Mouse (Mus musculus) heart, embryonic 12.5 days (tissue): ENCODE results near the gene Hoxd3. TPM values are rescaled to one million over a fixed set of nuclear protein-coding genes. Genes with fewer than 3 reads are reported as not detected.

Experiments
- ATAC-seq: fragments of 200-750 bp; cut with Nextera tagmentation; 2 replicates; pipeline ENCODE4 v1.8.0; 2017; ENCODE audit warnings: moderate TSS enrichment, moderate library complexity; ENCODE audit not compliant: insufficient number of reproducible peaks, low FRiP score
- H3K27ac ChIP-seq: fragments of 300-500 bp; sonication (generic); 2 replicates; pipeline ENCODE4 v1.5.1; 2016; ENCODE audit warnings: mild to moderate bottlenecking, moderate library complexity; ENCODE audit not compliant: poor library complexity, severe bottlenecking
- H3K27me3 ChIP-seq: fragments of 300-500 bp; sonication (generic); replicated peaks from 2 replicates; pipeline ENCODE4 v1.6.1; 2016; ENCODE audit warnings: mild to moderate bottlenecking, moderate library complexity
- H3K36me3 ChIP-seq: fragments of 300-500 bp; sonication (generic); 2 replicates; pipeline ENCODE4 v1.6.1; 2016; ENCODE audit warnings: mild to moderate bottlenecking, moderate library complexity
- H3K4me1 ChIP-seq: fragments of 300-500 bp; sonication (generic); replicated peaks from 2 replicates; pipeline ENCODE4 v1.6.1; 2016; ENCODE audit warnings: mild to moderate bottlenecking
- H3K4me2 ChIP-seq: fragments of 300-500 bp; sonication (generic); 2 replicates; pipeline ENCODE4 v1.6.1; 2016; ENCODE audit warnings: mild to moderate bottlenecking, moderate library complexity
- H3K4me3 ChIP-seq: fragments of 300-500 bp; sonication (generic); 2 replicates; pipeline ENCODE4 v1.5.1; 2016; ENCODE audit warnings: mild to moderate bottlenecking
- H3K9ac ChIP-seq: fragments of 300-500 bp; sonication (generic); 2 replicates; pipeline ENCODE4 v1.6.1; 2016; ENCODE audit warnings: mild to moderate bottlenecking, moderate library complexity
- H3K9me3 ChIP-seq: fragments of 300-500 bp; sonication (generic); replicated peaks from 2 replicates; pipeline ENCODE4 v1.6.1; 2016; ENCODE audit warnings: mild to moderate bottlenecking, moderate library complexity
- WGBS: fragments of 180-500 bp; shearing (Covaris S2); methylation state at CpG from one replicate; pipeline ENCODE4 v1.1.7; 2016; 5-methylcytosine and 5-hydroxymethylcytosine counted together
- polyA plus RNA-seq: library from polyadenylated mRNA; unstranded; fragments of >200 nt; fragmentation: Nextera tagmentation; extraction: Ambion mirVana; gene quantifications from 2 replicates; pipeline ENCODE4 v1.2.1, GENCODE M21; 2016

Hoxd3 gene
- polyA plus RNA-seq, 1 experiment from 2014 or later = 3.1 TPM

DNA sequence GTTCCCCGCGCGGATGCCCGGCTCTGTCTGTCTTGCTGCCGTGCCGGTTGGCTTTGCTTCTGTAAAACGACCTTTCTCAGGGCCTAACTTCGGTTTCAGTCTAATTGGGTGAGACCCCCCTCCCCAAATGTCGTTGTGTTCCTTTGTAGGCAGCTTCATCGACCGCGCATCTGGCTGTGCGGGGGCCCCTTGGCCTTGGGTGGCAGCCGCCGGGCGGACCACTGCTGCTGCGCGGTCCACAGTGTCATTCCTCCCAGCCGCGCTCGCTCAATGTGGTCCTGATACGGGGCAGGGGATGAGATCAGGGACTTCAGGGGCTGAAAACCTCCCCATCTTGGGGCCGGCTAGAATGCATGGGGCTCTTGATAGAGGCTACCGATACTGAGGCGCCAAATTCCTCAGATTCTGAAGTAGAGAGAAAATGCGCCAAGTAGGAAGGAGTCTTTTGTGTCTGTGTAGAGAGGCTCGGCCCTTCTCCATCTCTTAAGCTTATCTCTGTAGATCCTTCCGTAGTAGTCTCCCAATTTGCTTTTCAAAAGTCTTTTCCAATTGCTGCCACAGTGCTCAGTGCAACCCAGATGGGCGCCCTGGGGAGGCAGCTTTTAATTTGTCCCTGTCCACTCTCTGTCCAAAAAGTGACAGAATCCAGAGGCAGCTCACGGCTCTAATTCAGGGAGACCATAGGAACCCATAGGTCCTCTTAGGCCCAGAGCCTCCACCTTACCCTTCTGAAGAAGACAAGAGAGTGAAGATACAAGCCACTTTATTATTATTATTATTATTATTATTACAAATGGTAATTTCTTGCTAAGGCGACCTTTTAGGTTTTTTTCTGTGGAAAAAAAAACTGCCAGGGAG lies 23.8 kb upstream of the Hoxd3 start:
- no peak for ATAC-seq
- H3K4me1 ChIP-seq = peaks cover 5% of the 10 kb centered on the region
- H3K9ac ChIP-seq = no peak overlapping the region
- WGBS = 2% methylated on average over 31 of the region's 31 CpGs
- no peak overlapping the region for H3K27ac ChIP-seq
- no peak overlapping the region for H3K4me2 ChIP-seq
- H3K27me3 ChIP-seq = peaks cover 81% of the 10 kb centered on the region
- H3K9me3 ChIP-seq = no peaks in the 10 kb centered on the region
- H3K36me3 ChIP-seq = no peaks in the 10 kb centered on the region
- no peak overlapping the region for H3K4me3 ChIP-seq

DNA sequence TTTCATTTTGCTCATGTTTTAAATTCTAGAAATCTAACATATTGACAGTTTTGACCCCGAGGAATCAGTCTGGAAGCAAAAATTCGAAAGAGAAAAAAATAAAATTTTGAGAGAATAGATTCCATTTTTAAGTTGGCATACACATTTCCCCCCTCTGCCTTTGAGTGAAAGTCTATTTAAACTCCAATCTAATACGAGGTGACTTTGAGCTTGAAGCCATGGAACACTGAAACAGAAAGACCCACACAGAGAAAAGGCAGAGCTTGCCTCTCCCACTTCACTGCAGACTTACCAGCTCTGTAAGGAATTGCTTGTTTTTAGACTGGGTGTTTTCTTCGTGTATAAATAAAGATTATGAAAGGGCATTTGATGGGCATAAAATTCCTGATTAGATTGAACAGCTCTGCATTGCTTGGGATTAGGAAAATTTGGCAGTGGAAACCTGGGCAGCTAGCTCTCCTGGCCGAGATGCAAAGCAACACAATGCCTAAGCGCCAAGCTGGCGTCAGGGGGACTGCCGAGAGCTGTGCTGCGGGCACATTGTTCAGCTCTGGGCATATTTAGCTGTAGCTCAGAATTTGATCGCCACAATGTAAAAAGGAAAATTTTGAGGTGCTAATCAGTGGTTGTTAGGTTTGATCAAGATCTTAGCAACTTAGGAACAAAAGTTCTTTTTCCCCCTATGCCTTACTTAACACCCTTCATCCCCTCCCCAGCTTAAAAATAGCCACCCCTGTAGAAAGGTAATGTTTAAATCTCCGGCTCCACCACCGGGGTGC lies 22.7 kb upstream of the Hoxd3 start:
- Histone ChIP-seq H3K27me3 (peaks cover 81% of the 10 kb centered on the region), H3K4me3 (no peak overlapping the region), H3K27ac (no peak overlapping the region), H3K9me3 (no peaks in the 10 kb centered on the region), H3K9ac (no peak overlapping the region), H3K4me2 (no peak overlapping the region), H3K4me1 (0 out of 2 replicates have a peak, but pooled peaks cover 4% of the 10 kb centered on the region), H3K36me3 (no peaks in the 10 kb centered on the region)
- ATAC-seq = no peak
- WGBS = 4% methylated on average over 12 of the region's 12 CpGs

DNA sequence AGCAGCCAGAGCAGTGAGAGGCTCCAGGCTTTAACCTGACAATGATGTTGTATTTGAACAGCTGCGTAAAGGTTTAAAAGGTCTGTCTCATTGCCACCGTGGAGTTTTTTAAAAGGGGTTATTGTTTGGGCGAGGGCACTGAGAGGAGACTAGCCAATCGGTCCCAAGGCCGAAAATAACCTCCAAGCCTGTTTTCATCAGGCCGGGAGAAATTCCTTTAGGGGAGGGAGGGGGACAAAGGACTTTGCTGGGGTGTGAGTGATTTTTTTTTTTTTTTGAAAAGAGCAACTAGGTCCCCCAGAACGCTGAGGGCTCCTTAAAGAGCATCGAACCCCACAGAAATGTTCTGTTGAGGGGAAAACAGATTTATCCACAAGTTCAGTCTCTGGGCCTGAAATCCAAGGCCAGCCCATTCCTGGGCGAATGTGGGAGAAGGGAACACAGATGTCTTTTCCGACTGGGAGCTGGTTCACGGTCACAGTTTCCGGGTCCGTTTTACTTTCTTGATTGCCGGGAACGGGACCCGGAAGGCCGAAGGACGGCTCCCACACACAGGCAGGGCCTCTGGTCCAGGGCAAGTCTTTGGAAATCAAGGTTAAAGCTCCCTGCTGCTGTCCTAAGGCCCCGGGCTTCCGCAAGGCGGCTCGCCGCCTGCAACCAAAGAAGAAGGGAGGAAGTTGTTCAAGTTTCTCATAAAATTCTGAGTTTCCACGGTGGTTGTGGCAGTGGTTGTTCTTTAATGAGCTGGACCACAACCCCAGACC lies 22.0 kb upstream of the Hoxd3 start:
- Histone ChIP-seq H3K9ac (no peak overlapping the region), H3K4me1 (0 out of 2 replicates have a peak, but pooled peaks cover 4% of the 10 kb centered on the region), H3K36me3 (no peaks in the 10 kb centered on the region), H3K27me3 (peaks cover 82% of the 10 kb centered on the region), H3K9me3 (no peaks in the 10 kb centered on the region), H3K4me3 (no peak overlapping the region), H3K4me2 (no peak overlapping the region), H3K27ac (no peak overlapping the region)
- ATAC-seq = no peak
- WGBS = under 1% methylated on average over 24 of the region's 24 CpGs

DNA sequence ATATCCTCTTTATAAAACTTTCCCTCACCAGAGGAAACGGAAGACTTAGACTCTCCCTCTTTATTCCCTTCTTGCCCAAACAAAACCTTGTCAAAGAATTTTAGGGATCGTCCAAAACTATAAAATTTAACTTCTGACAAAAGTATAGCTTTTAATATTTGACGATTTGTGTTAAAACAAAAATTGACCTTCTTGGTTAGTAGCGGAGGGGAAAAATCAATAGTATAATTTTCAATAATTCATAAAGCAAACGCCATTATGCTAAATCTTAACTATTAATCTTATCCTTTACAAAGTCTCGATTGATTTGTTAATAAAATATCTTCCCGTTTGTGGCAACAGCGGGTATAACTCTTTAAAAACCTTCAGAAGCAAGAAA lies 21.4 kb upstream of the Hoxd3 start:
- peaks cover 83% of the 10 kb centered on the region for H3K27me3 ChIP-seq
- ATAC-seq = no peak
- no peaks in the 10 kb centered on the region for H3K9me3 ChIP-seq
- no peak overlapping the region for H3K27ac ChIP-seq
- H3K36me3 ChIP-seq = no peaks in the 10 kb centered on the region
- 0 out of 2 replicates have a peak, but pooled peaks cover 4% of the 10 kb centered on the region for H3K4me1 ChIP-seq
- WGBS = 7% methylated on average over 8 of the region's 8 CpGs
- H3K4me2 ChIP-seq = no peak overlapping the region
- H3K9ac ChIP-seq = no peak overlapping the region
- no peak overlapping the region for H3K4me3 ChIP-seq

DNA sequence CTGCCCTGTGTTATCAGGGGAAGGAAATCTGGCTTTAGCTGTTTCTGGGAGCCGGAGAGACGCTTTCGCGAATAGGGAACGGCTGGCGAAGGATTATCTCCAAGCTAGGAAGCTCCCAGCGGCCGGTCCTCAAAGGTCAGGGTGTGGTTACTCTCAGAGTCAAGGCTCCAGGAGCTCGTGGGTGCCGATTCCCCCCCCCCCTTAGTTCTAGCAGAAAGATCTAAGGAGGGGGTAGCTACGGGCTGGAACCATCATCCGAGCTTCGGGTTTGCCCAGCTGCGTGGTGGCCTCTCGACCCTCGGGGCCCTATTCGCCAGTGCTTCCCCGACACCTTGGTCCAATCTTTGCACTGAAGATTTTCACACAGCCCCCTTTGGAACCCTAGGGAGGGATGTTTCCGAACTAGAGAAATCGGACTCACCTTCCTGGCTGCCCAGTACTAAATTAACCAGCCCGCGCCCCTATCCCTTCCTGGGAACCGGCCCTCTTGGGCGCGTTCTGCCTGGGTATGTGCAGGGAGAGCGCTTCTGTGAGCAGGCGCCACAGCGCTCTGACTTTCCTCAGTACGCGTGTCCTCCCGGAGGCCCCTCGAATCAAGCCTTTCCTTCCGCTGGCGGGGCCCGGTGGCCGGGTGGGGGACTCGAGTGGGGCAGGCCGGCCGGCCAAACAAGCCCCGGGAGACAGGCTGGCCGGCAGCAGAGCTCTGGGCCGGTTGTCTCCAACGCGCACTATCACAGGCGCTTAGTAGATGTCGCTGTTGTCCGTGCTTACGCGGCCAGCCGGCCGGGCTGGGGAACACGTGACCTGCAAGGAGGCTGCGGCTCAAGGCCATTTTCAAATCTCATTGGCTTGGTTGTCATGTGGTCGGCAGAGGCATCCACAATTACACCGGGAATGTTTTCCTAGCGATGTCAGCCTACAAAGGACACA lies 20.4 kb upstream of the Hoxd3 start, which contains the start of gene Hoxd10:
Gene Hoxd10 (plus strand): TSS at position 903 of the 930 bp plus-strand sequence.
- Histone ChIP-seq H3K4me2 (peak within 1 kb of the TSS; percentile 26), H3K4me3 (peak within 1 kb of the TSS; percentile 29; the same call in 1 of the 2 replicates), H3K4me1 (0 out of 2 replicates have a peak, but pooled peaks cover 4% of the 10 kb centered on the region), H3K9ac (no peak within 1 kb of the TSS), H3K36me3 (no peaks in the 10 kb centered on the region), H3K27me3 (peaks cover 89% of the 10 kb centered on the region), H3K27ac (no peak within 1 kb of the TSS), H3K9me3 (no peaks in the 10 kb centered on the region)
- 1% methylated on average over 56 of the region's 56 CpGs for WGBS
- peak; percentile 69; the same call in 1 of the 2 replicates for ATAC-seq

DNA sequence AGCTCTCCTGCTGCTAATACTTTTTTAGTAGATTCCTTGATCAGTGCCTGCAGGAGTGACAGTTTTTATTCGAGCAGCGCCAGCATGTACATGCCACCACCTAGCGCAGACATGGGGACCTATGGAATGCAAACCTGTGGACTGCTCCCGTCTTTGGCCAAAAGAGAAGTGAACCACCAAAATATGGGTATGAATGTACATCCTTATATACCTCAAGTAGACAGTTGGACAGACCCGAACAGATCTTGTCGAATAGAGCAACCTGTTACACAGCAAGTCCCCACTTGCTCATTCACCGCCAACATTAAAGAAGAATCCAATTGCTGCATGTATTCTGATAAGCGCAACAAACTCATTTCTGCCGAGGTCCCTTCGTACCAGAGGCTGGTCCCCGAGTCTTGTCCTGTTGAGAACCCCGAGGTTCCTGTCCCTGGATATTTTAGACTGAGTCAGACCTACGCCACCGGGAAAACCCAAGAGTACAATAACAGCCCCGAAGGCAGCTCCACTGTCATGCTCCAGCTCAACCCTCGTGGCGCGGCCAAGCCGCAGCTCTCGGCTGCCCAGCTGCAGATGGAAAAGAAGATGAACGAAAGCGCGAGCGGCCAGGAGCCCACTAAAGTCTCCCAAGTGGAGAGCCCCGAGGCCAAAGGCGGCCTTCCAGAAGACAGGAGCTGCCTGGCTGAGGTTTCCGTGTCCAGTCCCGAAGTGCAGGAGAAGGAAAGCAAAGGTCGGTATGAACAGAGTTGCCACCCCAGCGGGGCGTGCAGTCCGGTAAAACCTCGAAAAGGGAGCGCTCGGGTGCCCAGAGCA lies 19.5 kb upstream of the Hoxd3 start:
- H3K9ac ChIP-seq = no peak overlapping the region
- no peak for ATAC-seq
- no peak overlapping the region for H3K4me2 ChIP-seq
- 4% methylated on average over 35 of the region's 35 CpGs for WGBS
- H3K27ac ChIP-seq = no peak overlapping the region
- no peaks in the 10 kb centered on the region for H3K36me3 ChIP-seq
- peaks cover 90% of the 10 kb centered on the region for H3K27me3 ChIP-seq
- H3K9me3 ChIP-seq = no peaks in the 10 kb centered on the region
- 0 out of 2 replicates have a peak, but pooled peaks cover 4% of the 10 kb centered on the region for H3K4me1 ChIP-seq
- H3K4me3 ChIP-seq = 0 out of 2 replicates have a peak overlapping the region, but pooled peaks have one; percentile 1

DNA sequence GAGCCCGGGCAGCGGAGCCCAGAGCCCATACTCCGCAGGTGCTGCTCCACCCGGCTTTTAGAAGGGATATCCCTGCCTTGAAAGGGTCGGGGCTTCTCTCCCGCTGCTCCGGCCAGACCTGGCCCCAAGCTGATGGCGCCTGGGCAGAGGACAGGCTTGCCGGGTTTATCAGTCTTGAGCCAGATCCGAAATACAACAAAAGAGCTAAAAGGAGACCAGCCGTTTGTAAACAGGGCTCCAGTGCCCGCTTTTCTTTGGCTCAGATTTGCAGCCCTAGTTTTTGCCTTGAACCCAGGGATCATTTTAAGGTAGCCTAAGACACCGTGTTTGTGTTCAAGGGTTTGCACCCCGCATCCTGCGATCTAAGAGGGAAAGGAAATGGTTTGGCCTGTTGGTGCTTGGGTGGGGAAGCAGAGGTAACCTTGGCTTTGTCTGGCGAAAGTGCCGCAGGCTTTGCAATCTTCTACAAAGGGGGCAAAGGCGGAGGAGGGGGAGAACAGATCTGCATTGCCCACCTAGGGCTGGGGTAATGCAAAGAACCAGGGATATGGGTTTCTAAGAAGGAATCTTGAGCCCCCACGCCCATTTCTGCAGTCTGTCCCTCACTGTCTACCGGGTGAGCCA lies 18.8 kb upstream of the Hoxd3 start:
- peaks cover 90% of the 10 kb centered on the region for H3K27me3 ChIP-seq
- no peaks in the 10 kb centered on the region for H3K36me3 ChIP-seq
- H3K27ac ChIP-seq = no peak overlapping the region
- no peaks in the 10 kb centered on the region for H3K9me3 ChIP-seq
- H3K4me1 ChIP-seq = peaks cover 10% of the 10 kb centered on the region; the same call in 1 of the 2 replicates
- ATAC-seq = no peak
- WGBS = under 1% methylated on average over 20 of the region's 20 CpGs
- H3K4me3 ChIP-seq = 0 out of 2 replicates have a peak overlapping the region, but pooled peaks have one; percentile 1
- no peak overlapping the region for H3K4me2 ChIP-seq
- H3K9ac ChIP-seq = no peak overlapping the region

DNA sequence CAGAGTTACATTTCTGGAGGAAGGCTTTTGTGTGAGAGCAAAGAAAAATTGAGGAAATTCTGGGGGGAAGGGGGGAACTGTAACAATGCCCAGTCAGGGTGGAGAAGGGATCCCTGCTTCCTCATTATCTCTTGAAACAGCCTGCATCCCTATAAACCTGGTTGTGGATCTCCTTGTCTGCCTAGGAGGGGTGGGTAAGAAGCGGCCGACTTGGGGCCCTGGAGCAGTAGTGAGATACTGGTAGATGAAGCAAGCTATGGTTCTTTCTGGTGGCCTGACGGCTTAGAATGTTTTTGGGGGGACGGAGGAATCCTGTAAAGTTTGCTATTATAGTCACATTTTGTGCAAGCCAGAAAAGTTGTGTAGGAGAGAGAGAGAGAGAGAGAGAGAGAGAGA lies 18.3 kb upstream of the Hoxd3 start:
- H3K4me2 ChIP-seq = no peak overlapping the region
- H3K36me3 ChIP-seq = no peaks in the 10 kb centered on the region
- H3K27me3 ChIP-seq = peaks cover 91% of the 10 kb centered on the region
- WGBS = 6% methylated on average over 4 of the region's 4 CpGs
- H3K9me3 ChIP-seq = no peaks in the 10 kb centered on the region
- no peak overlapping the region for H3K4me3 ChIP-seq
- ATAC-seq = no peak
- H3K4me1 ChIP-seq = peaks cover 15% of the 10 kb centered on the region; the same call in 1 of the 2 replicates
- H3K27ac ChIP-seq = no peak overlapping the region
- H3K9ac ChIP-seq = no peak overlapping the region

DNA sequence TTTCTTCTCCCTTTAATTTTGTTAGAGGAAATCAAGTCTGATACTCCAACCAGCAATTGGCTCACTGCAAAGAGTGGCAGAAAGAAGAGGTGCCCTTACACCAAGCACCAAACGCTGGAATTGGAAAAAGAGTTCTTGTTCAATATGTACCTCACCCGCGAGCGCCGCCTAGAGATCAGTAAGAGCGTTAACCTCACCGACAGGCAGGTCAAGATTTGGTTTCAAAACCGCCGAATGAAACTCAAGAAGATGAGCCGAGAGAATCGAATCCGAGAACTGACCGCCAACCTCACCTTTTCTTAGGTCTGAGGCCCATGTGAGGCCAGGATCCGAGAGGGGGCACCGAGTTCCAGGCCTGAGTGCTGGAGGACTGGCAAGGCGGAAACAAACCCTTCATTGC lies 17.7 kb upstream of the Hoxd3 start:
- no peaks in the 10 kb centered on the region for H3K36me3 ChIP-seq
- 2% methylated on average over 16 of the region's 16 CpGs for WGBS
- H3K4me3 ChIP-seq = no peak overlapping the region
- H3K4me1 ChIP-seq = peaks cover 17% of the 10 kb centered on the region; the same call in 1 of the 2 replicates
- peaks cover 94% of the 10 kb centered on the region for H3K27me3 ChIP-seq
- ATAC-seq = no peak
- H3K27ac ChIP-seq = no peak overlapping the region
- no peak overlapping the region for H3K4me2 ChIP-seq
- no peak overlapping the region for H3K9ac ChIP-seq
- no peaks in the 10 kb centered on the region for H3K9me3 ChIP-seq
